Mouse (Mus musculus) central nervous system, embryonic 14 days (tissue): ENCODE data around the gene Ubald2. TPM values are rescaled to one million over a fixed set of nuclear protein-coding genes. Genes with fewer than 3 reads are reported as not detected.

Experiments used
- polyA plus RNA-seq: library from polyadenylated mRNA; depleted of rRNA; stranded (reverse); fragments of >200 nt; gene quantifications from 2 replicates; pipeline ENCODE4 v1.2.3, GENCODE M21; 2012; rRNA removed

Gene Ubald2
- polyA plus RNA-seq, result 167 and 198 TPM in 2 replicates

DNA sequence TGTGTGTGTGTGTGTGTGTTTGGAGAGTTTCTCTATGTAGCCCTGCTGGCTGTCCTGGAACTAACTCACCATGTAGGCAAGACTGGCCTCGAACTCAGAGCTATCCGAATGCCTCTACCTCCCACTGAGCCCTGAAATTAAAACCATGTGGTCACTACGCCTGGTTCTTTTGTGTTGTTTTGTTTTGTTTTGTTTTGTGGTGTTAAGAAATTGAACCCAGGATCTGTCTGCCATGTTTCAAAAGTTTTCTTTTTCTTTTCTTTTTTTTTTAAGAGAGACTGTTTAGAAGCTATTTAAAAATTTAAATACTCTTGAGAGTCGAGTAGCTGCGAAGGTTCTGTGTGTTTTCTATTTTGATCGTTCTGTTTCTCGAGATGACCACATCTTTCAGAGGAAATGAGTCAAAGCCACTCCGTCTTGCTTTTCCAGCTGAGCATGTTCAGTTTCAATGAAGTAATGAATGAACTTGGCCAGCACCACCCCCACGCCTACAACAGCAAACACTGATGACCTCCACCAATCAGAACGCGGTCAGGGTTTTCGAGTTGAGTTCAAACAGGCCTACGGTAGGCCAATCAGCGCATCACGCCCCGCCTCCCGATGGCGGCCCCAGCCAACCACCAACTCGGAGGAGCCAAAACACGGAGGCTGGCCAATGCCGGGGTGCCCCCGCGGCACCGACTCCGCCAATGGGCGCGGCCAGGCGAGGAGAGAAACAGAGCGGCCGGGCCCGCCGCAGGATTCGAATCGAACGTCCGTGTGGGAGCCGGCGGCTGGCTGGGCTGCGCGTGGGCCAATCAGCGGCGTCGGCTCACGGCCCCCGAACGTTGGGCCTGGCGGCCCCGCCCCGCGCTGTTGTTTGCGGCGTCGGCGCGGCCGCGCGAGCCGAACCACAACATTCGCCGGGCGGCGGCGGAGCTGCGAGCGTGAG, at the start of gene Ubald2:
TSS of gene Ubald2 (plus strand) at position 739 of the 931 bp plus-strand sequence.

DNA sequence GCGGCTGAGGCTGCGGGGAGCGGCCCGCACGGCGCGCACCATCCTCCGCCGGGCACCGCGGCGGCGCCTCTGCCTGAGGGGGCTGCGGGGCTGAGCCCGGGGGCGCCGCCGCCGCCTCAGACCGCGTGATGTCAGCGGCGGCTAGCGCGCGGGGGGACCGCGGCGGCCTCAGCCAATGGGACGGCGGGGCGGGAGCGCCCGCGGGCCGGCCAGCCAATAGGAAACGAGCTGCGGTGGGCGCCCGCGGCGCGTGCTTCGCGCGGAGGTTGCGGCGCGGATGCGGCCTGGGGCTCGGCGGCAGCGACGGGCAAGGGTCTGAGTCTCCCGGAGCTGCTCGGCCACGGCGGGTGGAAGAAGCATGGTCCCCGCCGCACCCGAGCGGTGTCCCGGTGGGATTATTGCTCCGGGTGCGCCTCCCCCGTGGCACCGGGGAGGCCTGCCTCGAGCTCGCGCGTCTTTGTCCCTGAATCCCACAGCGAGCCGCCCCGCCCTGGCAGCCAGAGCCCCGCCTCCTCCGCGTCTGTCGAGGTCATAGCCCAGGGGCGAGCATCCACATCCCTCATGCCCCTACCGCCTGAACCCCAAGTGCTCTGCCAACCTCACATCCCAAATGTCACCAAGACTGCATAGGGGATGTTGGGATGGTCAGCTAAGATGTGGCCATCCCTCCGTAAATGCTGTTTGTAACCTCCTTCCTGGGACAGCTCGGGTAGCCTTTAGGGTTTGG, 20.8 kb upstream of the Ubald2 start, which contains the start of gene Rnf157:
TSS of gene Rnf157 (minus strand) at position 129 of the 727 bp plus-strand sequence.

DNA sequence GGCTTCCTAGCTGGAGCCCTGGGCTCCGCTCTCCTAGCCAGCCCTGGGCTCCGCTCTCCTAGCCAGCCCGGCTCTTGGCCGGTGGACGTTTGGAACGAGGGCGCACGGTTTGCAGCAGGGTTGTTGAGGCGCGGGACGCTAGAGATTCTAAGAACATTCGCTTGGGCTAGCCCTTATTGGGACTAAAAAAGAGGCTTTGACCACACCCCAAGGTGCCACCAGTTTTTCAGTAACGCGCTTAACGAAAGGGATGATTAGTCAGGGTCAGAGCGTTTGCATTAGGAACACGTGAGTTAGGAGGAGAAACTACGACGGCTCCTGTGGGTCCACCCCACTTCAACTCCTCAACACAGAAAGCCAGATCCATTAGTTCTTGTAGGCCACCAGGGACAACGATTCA, 32.2 kb downstream of the Ubald2 start, which contains the start of gene Qrich2:
TSS of gene Qrich2 (minus strand) at position 101 of the 400 bp plus-strand sequence.

Other genes starting within 250 kb of the Ubald2 start
- 52.9 and 56.6 TPM in 2 replicates for gene Ten1, start 235.2 kb upstream of the Ubald2 start, polyA plus RNA-seq
- 61.4 and 65.4 TPM in 2 replicates for gene Acox1, start 235.0 kb upstream of the Ubald2 start, polyA plus RNA-seq
- gene Evpl, start 196.0 kb upstream of the Ubald2 start, polyA plus RNA-seq, result 0.39 and 1.1 TPM in 2 replicates
- 80.7 and 81.7 TPM in 2 replicates for gene Srp68, start 159.9 kb upstream of the Ubald2 start, polyA plus RNA-seq
- 0.12 and 0.24 TPM in 2 replicates for gene Galr2, start 153.2 kb upstream of the Ubald2 start, polyA plus RNA-seq
- gene Exoc7, start 126.9 kb upstream of the Ubald2 start, polyA plus RNA-seq, result 88.3 and 89.3 TPM in 2 replicates
- gene Foxj1, start 98.7 kb upstream of the Ubald2 start, polyA plus RNA-seq, result 17.2 and 18.3 TPM in 2 replicates
- gene Rnf157, start 21.1 kb upstream of the Ubald2 start, polyA plus RNA-seq, result 65.3 and 65.5 TPM in 2 replicates
- 0.09 and 0.10 TPM in 2 replicates for gene Qrich2, start 32.1 kb downstream of the Ubald2 start, polyA plus RNA-seq
- 115 and 129 TPM in 2 replicates for gene Prpsap1, start 60.1 kb downstream of the Ubald2 start, polyA plus RNA-seq
- gene Sphk1, start 96.8 kb downstream of the Ubald2 start, polyA plus RNA-seq, result 2.5 and 5.0 TPM in 2 replicates
- gene Ube2o, start 147.4 kb downstream of the Ubald2 start, polyA plus RNA-seq, result 53.7 and 55.0 TPM in 2 replicates
- 0.64 and 1.6 TPM in 2 replicates for gene Aanat, start 152.3 kb downstream of the Ubald2 start, polyA plus RNA-seq
- 2.7 and 4.4 TPM in 2 replicates for gene Rhbdf2, start 192.9 kb downstream of the Ubald2 start, polyA plus RNA-seq
- 1.3 TPM in 2 replicates for gene Prcd, start 219.4 kb downstream of the Ubald2 start, polyA plus RNA-seq
- gene Cygb, start 220.2 kb downstream of the Ubald2 start, polyA plus RNA-seq, result 16.4 and 18.1 TPM in 2 replicates